Mouse (Mus musculus): ENCODE data around the gene Slc16a10. TPM values are rescaled to one million over a fixed set of nuclear protein-coding genes. Genes with fewer than 3 reads are reported as not detected.

Slc16a10 gene
- polyA plus RNA-seq, 1 experiment from 2014 or later = 3.8 TPM

GRCm38 (mm10) chr10:40051997-40052396 lies 90.1 kb downstream of the Slc16a10 start:
- DNase-seq (ENCODE audit: low spot score) = no peak
- Histone ChIP-seq H3K4me1 (ENCODE audit: control insufficient read depth, insufficient read depth, low read length) (no peaks in the 10 kb centered on the region), H3K9ac (ENCODE audit: low read length) (no peak overlapping the region), H3K9me3 (ENCODE audit: control insufficient read depth, low read length) (no peaks in the 10 kb centered on the region), H3K4me2 (ENCODE audit: low read depth) (no peak overlapping the region), H3K36me3 (ENCODE audit: control insufficient read depth, insufficient read depth, low read length) (no peaks in the 10 kb centered on the region), H3K27ac (ENCODE audit: low read depth, low read length) (no peak overlapping the region), H3K27me3 (ENCODE audit: control insufficient read depth, insufficient read depth, low read length) (no peaks in the 10 kb centered on the region), H3K4me3 (ENCODE audit: low read depth, low read length) (no peak overlapping the region)
- no peak for ATAC-seq (ENCODE audit: insufficient read depth, low FRiP score, low TSS enrichment)
- 93% methylated on average over 3 of the region's 3 CpGs for WGBS

- H3K4me3 ChIP-seq (ENCODE audit: low read depth, low read length) = no peak overlapping the region
- no peaks in the 10 kb centered on the region for H3K36me3 ChIP-seq (ENCODE audit: control insufficient read depth, insufficient read depth, low read length)
- no peaks in the 10 kb centered on the region for H3K4me1 ChIP-seq (ENCODE audit: control insufficient read depth, insufficient read depth, low read length)
- no peaks in the 10 kb centered on the region for H3K27me3 ChIP-seq (ENCODE audit: control insufficient read depth, insufficient read depth, low read length)
- DNase-seq (ENCODE audit: low spot score) (no peak), ATAC-seq (ENCODE audit: insufficient read depth, low FRiP score, low TSS enrichment) (no peak)
- WGBS = 86% methylated on average over 2 of the region's 2 CpGs
- H3K9ac ChIP-seq (ENCODE audit: low read length) = no peak overlapping the region
- H3K27ac ChIP-seq (ENCODE audit: low read depth, low read length) = no peak overlapping the region
- no peak overlapping the region for H3K4me2 ChIP-seq (ENCODE audit: low read depth)
- H3K9me3 ChIP-seq (ENCODE audit: control insufficient read depth, low read length) = no peaks in the 10 kb centered on the region
These were observed 91.3 kb downstream of the Slc16a10 start for GRCm38 (mm10) chr10:40050763-40051162.

GRCm38 (mm10) chr10:40041339-40041738 lies 100.7 kb downstream of the Slc16a10 start:
- no peak for ATAC-seq (ENCODE audit: insufficient read depth, low FRiP score, low TSS enrichment)
- no peak for DNase-seq (ENCODE audit: low spot score)
- 15% methylated on average over 4 of the region's 4 CpGs for WGBS

GRCm38 (mm10) chr10:40036686-40037560 lies 105.1 kb downstream of the Slc16a10 start:
- DNase-seq (ENCODE audit: low spot score) = no peak
- H3K9me3 ChIP-seq (ENCODE audit: control insufficient read depth, low read length) = no peaks in the 10 kb centered on the region

More at GRCm38 (mm10) chr10:40041339-40041738, 100.7 kb downstream of the Slc16a10 start:
- no peaks in the 10 kb centered on the region for H3K9me3 ChIP-seq (ENCODE audit: control insufficient read depth, low read length)
- no peaks in the 10 kb centered on the region for H3K4me1 ChIP-seq (ENCODE audit: control insufficient read depth, insufficient read depth, low read length)
- no peaks in the 10 kb centered on the region for H3K27me3 ChIP-seq (ENCODE audit: control insufficient read depth, insufficient read depth, low read length)
- no peak overlapping the region for H3K4me3 ChIP-seq (ENCODE audit: low read depth, low read length)
- H3K4me2 ChIP-seq (ENCODE audit: low read depth) = no peak overlapping the region
- no peak overlapping the region for H3K9ac ChIP-seq (ENCODE audit: low read length)
- H3K36me3 ChIP-seq (ENCODE audit: control insufficient read depth, insufficient read depth, low read length) = no peaks in the 10 kb centered on the region
- no peak overlapping the region for H3K27ac ChIP-seq (ENCODE audit: low read depth, low read length)

GRCm38 (mm10) chr10:40034956-40035355 lies 107.1 kb downstream of the Slc16a10 start:
- Histone ChIP-seq H3K27me3 (ENCODE audit: control insufficient read depth, insufficient read depth, low read length) (no peaks in the 10 kb centered on the region), H3K36me3 (ENCODE audit: control insufficient read depth, insufficient read depth, low read length) (no peaks in the 10 kb centered on the region), H3K9ac (ENCODE audit: low read length) (no peak overlapping the region), H3K9me3 (ENCODE audit: control insufficient read depth, low read length) (no peaks in the 10 kb centered on the region), H3K4me1 (ENCODE audit: control insufficient read depth, insufficient read depth, low read length) (no peaks in the 10 kb centered on the region), H3K4me2 (ENCODE audit: low read depth) (no peak overlapping the region), H3K27ac (ENCODE audit: low read depth, low read length) (no peak overlapping the region), H3K4me3 (ENCODE audit: low read depth, low read length) (no peak overlapping the region)
- ATAC-seq (ENCODE audit: insufficient read depth, low FRiP score, low TSS enrichment) = no peak
- DNase-seq (ENCODE audit: low spot score) = no peak
- WGBS = 93% methylated on average over 6 of the region's 6 CpGs

More at GRCm38 (mm10) chr10:40036686-40037560, 105.1 kb downstream of the Slc16a10 start:
- Histone ChIP-seq H3K27me3 (ENCODE audit: control insufficient read depth, insufficient read depth, low read length) (no peaks in the 10 kb centered on the region), H3K4me3 (ENCODE audit: low read depth, low read length) (no peak overlapping the region), H3K9ac (ENCODE audit: low read length) (no peak overlapping the region), H3K36me3 (ENCODE audit: control insufficient read depth, insufficient read depth, low read length) (no peaks in the 10 kb centered on the region), H3K4me2 (ENCODE audit: low read depth) (no peak overlapping the region), H3K27ac (ENCODE audit: low read depth, low read length) (no peak overlapping the region), H3K4me1 (ENCODE audit: control insufficient read depth, insufficient read depth, low read length) (no peaks in the 10 kb centered on the region)
- 83% methylated on average over 24 of the region's 24 CpGs for WGBS
- ATAC-seq (ENCODE audit: insufficient read depth, low FRiP score, low TSS enrichment) = no peak

- Histone ChIP-seq H3K27ac (ENCODE audit: low read depth, low read length) (no peak overlapping the region), H3K9me3 (ENCODE audit: control insufficient read depth, low read length) (no peaks in the 10 kb centered on the region), H3K4me1 (ENCODE audit: control insufficient read depth, insufficient read depth, low read length) (no peaks in the 10 kb centered on the region), H3K4me2 (ENCODE audit: low read depth) (no peak overlapping the region), H3K36me3 (ENCODE audit: control insufficient read depth, insufficient read depth, low read length) (no peaks in the 10 kb centered on the region), H3K27me3 (ENCODE audit: control insufficient read depth, insufficient read depth, low read length) (no peaks in the 10 kb centered on the region), H3K9ac (ENCODE audit: low read length) (no peak overlapping the region), H3K4me3 (ENCODE audit: low read depth, low read length) (no peak overlapping the region)
- no peak for ATAC-seq (ENCODE audit: insufficient read depth, low FRiP score, low TSS enrichment)
- WGBS = 77% methylated on average over 2 of the region's 2 CpGs
- DNase-seq (ENCODE audit: low spot score) = no peak
These were observed 109.2 kb downstream of the Slc16a10 start for GRCm38 (mm10) chr10:40032897-40033296.

GRCm38 (mm10) chr10:40030716-40031115 lies 111.3 kb downstream of the Slc16a10 start:
- Histone ChIP-seq H3K36me3 (ENCODE audit: control insufficient read depth, insufficient read depth, low read length) (no peaks in the 10 kb centered on the region), H3K27me3 (ENCODE audit: control insufficient read depth, insufficient read depth, low read length) (no peaks in the 10 kb centered on the region), H3K4me3 (ENCODE audit: low read depth, low read length) (no peak overlapping the region), H3K4me2 (ENCODE audit: low read depth) (no peak overlapping the region), H3K27ac (ENCODE audit: low read depth, low read length) (no peak overlapping the region), H3K4me1 (ENCODE audit: control insufficient read depth, insufficient read depth, low read length) (no peaks in the 10 kb centered on the region), H3K9ac (ENCODE audit: low read length) (no peak overlapping the region), H3K9me3 (ENCODE audit: control insufficient read depth, low read length) (no peaks in the 10 kb centered on the region)
- ATAC-seq (ENCODE audit: insufficient read depth, low FRiP score, low TSS enrichment) = no peak
- no peak for DNase-seq (ENCODE audit: low spot score)
- 89% methylated on average over 6 of the region's 6 CpGs for WGBS

GRCm38 (mm10) chr10:40029610-40030009 lies 112.4 kb downstream of the Slc16a10 start:
- no peaks in the 10 kb centered on the region for H3K27me3 ChIP-seq (ENCODE audit: control insufficient read depth, insufficient read depth, low read length)
- no peak overlapping the region for H3K27ac ChIP-seq (ENCODE audit: low read depth, low read length)
- H3K9ac ChIP-seq (ENCODE audit: low read length) = no peak overlapping the region
- no peaks in the 10 kb centered on the region for H3K9me3 ChIP-seq (ENCODE audit: control insufficient read depth, low read length)
- no peak for ATAC-seq (ENCODE audit: insufficient read depth, low FRiP score, low TSS enrichment)
- H3K4me3 ChIP-seq (ENCODE audit: low read depth, low read length) = no peak overlapping the region
- DNase-seq (ENCODE audit: low spot score) = no peak
- no peak overlapping the region for H3K4me2 ChIP-seq (ENCODE audit: low read depth)
- WGBS = 86% methylated on average over 2 of the region's 2 CpGs
- no peaks in the 10 kb centered on the region for H3K36me3 ChIP-seq (ENCODE audit: control insufficient read depth, insufficient read depth, low read length)
- no peaks in the 10 kb centered on the region for H3K4me1 ChIP-seq (ENCODE audit: control insufficient read depth, insufficient read depth, low read length)

GRCm38 (mm10) chr10:40028091-40028490 lies 114.0 kb downstream of the Slc16a10 start:
- no peak for DNase-seq (ENCODE audit: low spot score)
- no peak for ATAC-seq (ENCODE audit: insufficient read depth, low FRiP score, low TSS enrichment)
- Histone ChIP-seq H3K4me3 (ENCODE audit: low read depth, low read length) (no peak overlapping the region), H3K36me3 (ENCODE audit: control insufficient read depth, insufficient read depth, low read length) (no peaks in the 10 kb centered on the region), H3K9me3 (ENCODE audit: control insufficient read depth, low read length) (no peaks in the 10 kb centered on the region), H3K27me3 (ENCODE audit: control insufficient read depth, insufficient read depth, low read length) (no peaks in the 10 kb centered on the region), H3K4me2 (ENCODE audit: low read depth) (no peak overlapping the region), H3K27ac (ENCODE audit: low read depth, low read length) (no peak overlapping the region), H3K4me1 (ENCODE audit: control insufficient read depth, insufficient read depth, low read length) (no peaks in the 10 kb centered on the region), H3K9ac (ENCODE audit: low read length) (no peak overlapping the region)
- 86% methylated on average over 8 of the region's 8 CpGs for WGBS

Data from neural tube, embryonic 11.5 days (tissue).